Comparison of ENCODE assay signal across 14 mouse cellular contexts in the genomic region with DNA sequence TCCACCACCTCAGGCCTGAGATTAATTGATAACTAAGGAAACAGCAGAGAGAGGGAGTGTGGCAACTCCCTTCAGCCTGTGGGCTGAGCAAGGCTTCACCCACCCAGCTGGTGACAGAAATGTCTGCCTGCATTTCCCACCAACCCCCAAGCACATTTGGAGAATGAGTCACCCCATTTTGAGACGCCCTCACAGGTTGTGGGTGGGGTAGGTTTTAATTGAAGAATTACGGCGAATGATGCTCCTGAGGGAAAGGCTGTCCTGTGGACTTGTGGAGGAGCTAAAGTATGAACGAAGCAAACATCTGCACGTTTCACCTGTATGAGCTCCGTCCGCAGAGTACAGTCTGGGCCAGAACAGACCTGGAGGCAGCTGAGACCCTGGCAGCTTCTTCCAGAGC.
DNase-seq lines count a peak whose midpoint lies in the region; ATAC-seq and TF ChIP-seq lines count a peak whose summit lies in the region.
"Had no signal": no experiment of that assay in that cellular context is flagged by ENCODE, and none has a peak within 500 bp of the region (broad histone marks: within the 10 kb centered on the region; RNA-seq: fewer than 3 reads in every experiment).

No protein-coding gene starts in this region.

- ATAC-seq in Patski, result peak; percentile 33

- H3K27ac ChIP-seq in layer of hippocampus, adult 2 months, result peak overlapping the region; percentile 73
- no peak overlapping the region for H3K27ac ChIP-seq in hindbrain, embryonic 10.5 days
- H3K27ac ChIP-seq: gastrocnemius, adult 2 months; heart, embryonic 13.5 days; hindbrain, embryonic 14.5 days; limb, embryonic 10.5 days; midbrain, embryonic 15.5 days had no signal

- peaks cover 33% of the 10 kb centered on the region for H3K36me3 ChIP-seq in hindbrain, embryonic 10.5 days
- H3K36me3 ChIP-seq: heart, embryonic 13.5 days; limb, embryonic 10.5 days; midbrain, embryonic 15.5 days had no signal

- DNase-seq in layer of hippocampus, adult 2 months (ENCODE audit: low spot score in 2 of 2), result peak; percentile 63 to 84
- no peak for DNase-seq in layer of hippocampus, postnatal 25 days (ENCODE audit: extremely low spot score in 1 of 2, low spot score in 1 of 2)
- DNase-seq in 3T3-L1 (ENCODE audit: low read depth, low spot score), result peak; percentile 6
- no peak for DNase-seq in Patski (ENCODE audit: low read depth, low spot score)
- DNase-seq in left cerebral cortex, postnatal 14 days (ENCODE audit: low spot score in 2 of 2), result peak; percentile 64 to 69
- no peak for DNase-seq in hindbrain, embryonic 10.5 days (ENCODE audit: low spot score)
- no peak for DNase-seq in retina, postnatal 1 day
- no peak for DNase-seq in cerebellum, adult 9-11 months
- DNase-seq: thymus, adult 18-20 months had no signal

- H3K9me3 ChIP-seq in hindbrain, embryonic 10.5 days, result no peaks in the 10 kb centered on the region
- H3K9me3 ChIP-seq: heart, embryonic 13.5 days; limb, embryonic 10.5 days; midbrain, embryonic 15.5 days had no signal

- POLR2A ChIA-PET in Patski (lab: Charles Lee), result interaction anchor here (1.0 kb wide), 1 partner anchor 27 kb away, joined by 3 read pairs; no protein-coding TSS in a partner anchor

- intact Hi-C loops in left cerebral cortex, postnatal 14 days (cut with DNase I), result no loop called here

- peaks cover 6% of the 10 kb centered on the region for H3K4me1 ChIP-seq in hindbrain, embryonic 10.5 days (replicated peaks)
- H3K4me1 ChIP-seq: heart, embryonic 13.5 days had no signal

- no peaks in the 10 kb centered on the region for H3K27me3 ChIP-seq in Patski
- H3K27me3 ChIP-seq in hindbrain, embryonic 10.5 days (ENCODE audit: insufficient read depth, poor library complexity, severe bottlenecking), result no peaks in the 10 kb centered on the region
- H3K27me3 ChIP-seq: heart, embryonic 13.5 days; midbrain, embryonic 15.5 days had no signal

- CTCF ChIA-PET in Patski (lab: Charles Lee), result interaction anchor here (0.7 to 1.1 kb wide), 2 partner anchors 10 to 22 kb away, joined by 3 read pairs; no protein-coding TSS in a partner anchor

- no peak overlapping the region for H3K4me3 ChIP-seq in layer of hippocampus, adult 2 months
- H3K4me3 ChIP-seq in hindbrain, embryonic 10.5 days, result no peak overlapping the region
- H3K4me3 ChIP-seq: gastrocnemius, adult 2 months; heart, embryonic 13.5 days; limb, embryonic 10.5 days; midbrain, embryonic 15.5 days had no signal

- TF ChIP-seq CTCF in layer of hippocampus, adult 2 months (conservative IDR thresholded peaks at IDR 0.05), result no peak
- no peak for TF ChIP-seq CTCF in Patski (IDR thresholded peaks at IDR 0.05)

- 93% methylated on average over 7 of the region's 7 CpGs for WGBS in hindbrain, embryonic 10.5 days

- in situ Hi-C loops in Patski (cut with MboI; ENCODE audit: low pct_unique_long_range_greater_than_20kb), result no loop called here

Comparison
In these comparisons a context has a peak if more than half of its experiments do, and no peak if none do; other contexts are left out.
1. DNase-seq: peak in layer of hippocampus, adult 2 months (2 of 2), 3T3-L1 (single experiment) and left cerebral cortex, postnatal 14 days (2 of 2); none in layer of hippocampus, postnatal 25 days (0 of 2), Patski (single experiment), hindbrain, embryonic 10.5 days (single experiment), retina, postnatal 1 day (single experiment) and cerebellum, adult 9-11 months (single experiment).